Mouse (Mus musculus) kidney, adult 8-10 months (tissue): ENCODE measurements around the gene Ncor2.

Experiments used
- DNase-seq, 2 experiments: peaks; one replicate each; pipeline ENCODE4 v3.0.0; 2022

Gene Ncor2

DNA sequence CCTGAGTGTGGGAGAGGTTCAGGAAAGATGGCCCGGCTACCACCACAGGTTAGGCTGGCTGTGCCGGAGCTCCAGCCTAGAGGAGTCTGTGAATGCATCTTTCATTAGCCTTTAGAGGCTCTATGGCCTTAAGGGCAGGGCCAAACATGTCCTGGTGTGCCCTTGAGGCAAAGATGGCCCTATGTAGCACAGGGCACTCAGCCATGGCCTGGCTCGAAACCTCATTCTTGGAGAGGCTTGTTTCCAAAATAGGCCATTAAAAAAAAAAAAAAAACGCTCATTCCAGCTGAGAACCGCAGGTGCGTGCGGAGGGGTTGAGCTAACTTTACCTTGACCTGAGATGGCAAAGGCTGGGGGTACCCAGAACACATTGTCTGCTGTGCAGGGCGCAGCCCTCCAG lies 167.4 kb downstream of the Ncor2 start:
- no peak for DNase-seq

DNA sequence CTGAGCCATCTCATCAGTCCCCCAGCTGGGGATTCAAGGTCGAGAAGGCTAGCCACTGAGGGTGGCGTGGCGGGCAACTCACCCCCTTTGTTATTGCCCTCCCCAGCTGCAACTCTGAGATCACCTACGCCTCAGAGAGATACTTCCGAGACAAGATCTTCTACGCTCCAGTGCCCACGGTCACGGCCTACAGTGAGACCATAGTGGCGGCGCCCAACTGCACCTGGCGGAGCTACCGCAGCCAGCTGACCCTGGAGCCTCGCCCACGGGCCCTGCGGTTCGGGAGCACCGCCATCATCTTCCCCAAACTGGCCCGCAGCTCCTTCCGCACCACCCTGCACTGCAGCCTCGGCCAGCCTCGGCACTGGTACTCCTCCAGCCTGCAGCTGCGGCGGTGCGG lies 167.9 kb downstream of the Ncor2 start:
- DNase-seq, result no peak

DNA sequence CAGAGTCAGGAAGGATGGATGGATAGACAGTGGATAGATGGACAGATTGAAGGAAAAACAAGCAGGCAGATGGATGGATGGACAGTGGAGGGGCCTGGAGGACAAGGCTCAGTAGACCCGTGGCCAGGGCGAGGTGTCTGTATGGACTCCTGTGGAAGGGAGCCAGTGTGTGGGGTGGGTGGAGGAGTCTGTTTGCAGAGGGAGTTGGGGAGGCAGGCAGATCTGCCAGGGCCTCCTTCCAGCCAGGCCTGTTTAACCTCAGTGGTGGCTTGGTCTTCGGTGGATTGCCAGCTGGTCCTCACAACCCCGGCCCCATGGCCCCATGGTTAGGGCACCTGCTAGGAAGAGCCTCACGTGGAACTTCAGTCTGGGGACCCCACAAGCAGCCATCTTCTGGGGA lies 172.1 kb downstream of the Ncor2 start:
- no peak for DNase-seq

DNA sequence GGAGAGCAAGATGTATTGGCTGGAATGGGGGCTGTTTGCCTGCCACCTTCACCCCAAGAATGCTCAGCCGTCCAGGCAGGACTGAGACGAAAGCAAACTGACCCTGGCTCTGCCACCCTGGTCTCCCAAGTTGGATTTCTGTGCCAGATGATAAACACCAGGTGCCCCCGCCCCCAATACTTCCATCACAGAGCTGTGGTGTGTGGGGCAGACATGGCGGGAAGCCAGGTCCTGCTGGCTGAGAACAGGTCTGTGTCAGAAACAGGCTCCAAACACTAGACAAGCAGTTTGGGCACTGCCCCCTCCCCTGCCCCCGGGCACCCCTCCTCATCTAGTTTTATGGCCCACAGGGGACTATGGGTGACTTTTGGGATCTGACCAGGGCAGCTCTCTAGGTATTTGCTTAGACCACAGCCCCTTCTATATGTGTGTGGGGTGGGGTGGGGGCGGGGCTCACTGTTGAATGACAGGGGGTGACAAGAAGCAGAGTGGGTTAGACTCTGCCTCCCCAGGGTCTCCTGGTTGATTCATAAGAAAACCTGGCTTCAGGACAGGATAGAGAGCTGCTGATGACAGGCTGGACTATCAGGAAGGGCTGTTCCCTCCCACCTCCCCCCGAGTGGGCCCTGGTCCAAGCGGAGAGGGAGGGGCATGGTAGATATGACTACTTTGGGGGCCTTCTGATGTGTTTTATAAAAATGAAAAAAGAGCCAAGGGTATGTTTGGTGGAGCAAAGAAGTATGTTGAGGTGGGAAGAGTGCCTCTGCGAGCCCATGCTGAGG lies 173.0 kb downstream of the Ncor2 start:
- DNase-seq, result no peak

DNA sequence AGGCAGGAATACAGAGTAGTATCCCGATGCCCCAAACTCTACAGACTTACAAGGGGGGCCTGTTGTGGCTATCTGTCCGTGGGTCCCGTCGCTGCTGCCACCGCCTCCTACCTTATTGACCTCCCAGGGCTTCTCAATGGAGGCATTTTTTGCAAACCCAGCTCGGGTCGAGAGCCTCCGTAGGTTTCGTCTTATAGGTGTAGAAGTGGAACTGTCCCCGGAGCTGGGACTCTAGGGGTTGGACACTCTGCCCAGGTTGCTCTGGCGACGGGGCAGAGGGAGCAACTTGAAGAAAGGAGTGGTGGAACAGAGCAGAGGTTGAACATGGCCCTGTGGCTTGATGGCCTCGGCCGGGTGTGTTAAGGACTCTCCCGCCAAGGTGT lies 175.2 kb downstream of the Ncor2 start:
- no peak for DNase-seq

DNA sequence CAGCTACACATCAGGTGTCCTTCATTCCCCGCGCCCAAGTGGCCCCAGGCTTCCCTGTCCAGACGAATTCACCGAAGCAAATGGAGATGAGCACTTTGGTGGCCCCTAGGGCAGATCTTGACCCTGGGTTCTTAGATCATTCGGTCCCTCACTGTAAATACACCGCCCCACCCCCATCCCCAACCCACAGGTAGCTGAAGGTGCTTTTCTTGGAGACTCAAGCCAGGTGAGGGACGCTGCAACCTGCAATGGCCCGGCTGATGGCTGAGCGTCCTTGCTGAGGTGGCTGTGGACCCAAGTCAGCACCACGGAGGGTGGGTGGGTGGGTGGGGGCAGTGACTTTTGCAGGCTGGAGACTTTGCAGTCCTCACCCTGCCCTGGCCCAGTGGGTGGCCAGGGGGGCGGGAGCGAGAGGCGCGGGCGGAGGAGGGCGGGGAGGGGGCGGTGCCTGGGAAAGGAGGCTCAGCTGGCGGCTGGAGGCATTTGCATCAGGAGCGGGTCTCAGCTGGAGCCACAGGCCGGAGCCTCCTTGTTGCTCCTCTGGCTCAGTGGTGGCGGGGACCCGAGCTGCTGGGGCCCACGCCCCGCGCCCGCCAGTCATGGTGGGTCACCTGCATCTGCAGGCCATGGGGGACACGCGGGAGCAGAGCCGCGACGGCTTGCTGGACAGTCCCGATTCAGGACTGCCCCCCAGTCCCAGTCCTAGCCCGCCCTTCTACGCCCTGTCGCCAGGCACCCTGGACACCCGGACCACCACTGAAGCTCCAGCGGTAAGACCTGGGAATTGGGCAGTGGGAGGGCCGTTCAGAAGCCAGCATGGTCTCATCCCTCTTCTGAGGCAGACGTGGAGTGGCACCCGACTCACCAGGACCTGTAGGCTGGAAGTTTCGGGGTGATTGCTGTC lies 175.8 kb downstream of the Ncor2 start, which contains the start of gene Rflna:
Gene Rflna (plus strand): TSS at position 253 of the 904 bp plus-strand sequence.
- no peak for DNase-seq

DNA sequence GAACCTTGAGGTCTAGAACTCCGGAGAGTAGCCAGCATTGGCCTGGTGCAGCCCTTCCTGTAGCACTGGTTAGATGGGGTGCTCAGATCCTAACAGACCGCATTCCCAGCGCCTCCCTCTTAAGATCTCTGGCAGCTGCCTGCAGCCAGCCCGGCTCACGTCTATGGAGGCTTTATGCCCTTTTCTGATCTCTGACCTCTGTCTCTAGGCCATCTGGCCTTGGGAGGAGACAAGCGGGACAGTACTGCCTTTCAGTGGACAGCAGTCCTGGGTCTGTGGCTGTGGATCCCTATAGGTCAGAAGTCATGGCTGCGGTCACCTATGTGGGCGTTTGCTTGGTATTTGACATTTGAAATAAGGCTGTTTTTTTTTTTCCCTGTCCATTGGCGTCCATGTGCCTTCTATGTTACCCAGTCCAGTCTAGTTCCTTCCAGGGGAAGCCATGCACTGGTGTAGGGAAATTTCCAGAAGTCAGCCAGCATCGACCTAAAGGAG lies 178.2 kb downstream of the Ncor2 start:
- no peak for DNase-seq

DNA sequence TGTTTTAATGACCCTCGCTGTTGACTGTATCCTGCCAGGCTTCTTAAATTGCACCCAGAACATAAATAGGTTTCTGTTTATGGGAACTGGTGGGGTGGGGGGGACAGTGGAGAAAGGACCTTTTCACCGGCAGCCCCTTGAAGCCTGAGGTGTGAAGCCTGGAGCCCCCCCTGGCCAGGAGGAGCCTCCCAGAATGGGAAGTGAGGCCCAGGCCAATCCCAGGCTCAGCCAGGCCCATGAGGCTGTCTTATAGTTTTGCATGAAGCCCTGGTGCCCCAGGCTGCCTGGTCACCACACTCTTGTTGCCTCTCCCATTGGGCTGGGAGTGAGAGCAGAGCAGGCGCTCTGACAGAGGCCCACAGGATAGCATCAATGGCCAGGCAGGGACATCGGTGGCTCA lies 181.1 kb downstream of the Ncor2 start:
- no peak for DNase-seq

DNA sequence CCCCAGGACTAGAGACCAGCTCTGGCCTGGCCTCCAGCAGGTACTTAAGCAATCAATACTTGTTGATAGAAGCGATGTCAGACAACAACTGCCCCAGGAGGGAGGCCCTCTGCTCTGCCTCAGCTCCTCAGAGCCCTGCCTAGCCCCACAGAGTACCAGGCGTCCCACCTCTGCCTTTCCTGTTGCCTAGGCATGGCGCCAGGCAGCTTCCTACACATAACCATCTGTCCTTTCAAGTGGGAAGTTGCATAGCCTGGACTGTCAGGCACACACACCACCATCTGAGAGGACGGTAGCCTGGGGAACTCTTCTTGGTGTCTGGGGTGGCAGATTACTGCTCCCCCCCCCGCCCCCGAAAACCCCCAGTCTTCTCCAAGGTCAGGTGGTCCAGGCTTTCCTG lies 182.2 kb downstream of the Ncor2 start:
- DNase-seq, result no peak

DNA sequence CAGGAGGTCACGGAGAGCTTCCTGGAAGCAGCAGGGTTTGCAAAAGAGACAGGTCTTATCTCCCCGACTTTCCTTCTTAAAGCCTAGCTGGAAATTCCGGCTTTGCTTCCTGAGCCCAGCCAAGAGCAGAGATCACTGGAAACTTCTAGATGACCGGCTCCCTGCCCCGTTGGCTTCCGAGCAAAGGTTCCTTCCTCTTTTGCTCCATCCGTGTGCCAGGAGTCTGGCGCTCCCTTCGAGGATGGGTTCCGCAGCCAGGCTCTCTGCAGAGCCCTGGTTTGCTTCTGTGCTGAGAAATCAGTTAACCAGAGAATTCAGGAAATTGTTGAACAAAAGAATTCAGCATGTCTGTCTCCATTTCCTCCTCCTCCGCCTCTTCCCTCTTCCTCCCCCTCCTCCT lies 186.1 kb downstream of the Ncor2 start:
- DNase-seq, result peak; percentile 59 to 63

DNA sequence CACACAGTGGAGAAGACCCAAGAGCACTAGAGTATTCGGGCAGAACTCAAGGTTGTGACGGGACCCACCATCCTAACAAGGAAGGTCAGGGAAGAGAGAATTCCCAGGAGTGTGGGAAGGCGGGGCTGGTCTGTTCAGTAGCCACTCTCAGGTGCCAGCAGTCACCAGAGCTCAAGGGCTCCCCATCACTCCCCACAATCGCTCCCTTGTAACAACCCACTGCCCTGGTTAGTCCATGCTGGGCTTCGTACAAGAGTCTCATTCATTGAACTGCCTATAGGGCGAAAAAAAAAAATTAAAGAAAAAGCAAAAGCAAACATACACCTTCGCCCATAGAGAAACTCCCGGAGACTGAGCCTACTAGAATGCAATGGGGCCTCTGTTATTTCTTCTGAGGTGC lies 186.7 kb downstream of the Ncor2 start:
- no peak for DNase-seq

DNA sequence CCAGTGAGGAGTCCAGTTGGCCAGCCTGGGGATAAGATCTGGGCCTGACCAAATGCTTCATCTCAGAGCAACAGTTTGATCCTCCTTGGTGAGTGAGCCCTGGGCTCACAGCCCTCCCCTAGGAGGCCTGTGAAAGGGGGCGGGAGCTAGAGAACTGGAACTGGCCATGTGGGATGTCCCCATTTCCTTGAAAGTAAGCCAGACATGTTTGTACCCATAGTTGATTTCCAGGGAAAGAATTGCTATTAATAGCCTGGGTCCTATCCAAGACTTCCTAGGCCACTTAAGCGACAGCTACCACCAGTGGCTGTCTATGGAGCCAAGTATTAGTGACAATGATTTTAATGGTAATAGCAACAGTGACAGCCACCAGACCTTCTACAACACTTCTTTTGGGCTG lies 189.3 kb downstream of the Ncor2 start:
- DNase-seq, result peak in 1 of 2 experiments; percentile 41

DNA sequence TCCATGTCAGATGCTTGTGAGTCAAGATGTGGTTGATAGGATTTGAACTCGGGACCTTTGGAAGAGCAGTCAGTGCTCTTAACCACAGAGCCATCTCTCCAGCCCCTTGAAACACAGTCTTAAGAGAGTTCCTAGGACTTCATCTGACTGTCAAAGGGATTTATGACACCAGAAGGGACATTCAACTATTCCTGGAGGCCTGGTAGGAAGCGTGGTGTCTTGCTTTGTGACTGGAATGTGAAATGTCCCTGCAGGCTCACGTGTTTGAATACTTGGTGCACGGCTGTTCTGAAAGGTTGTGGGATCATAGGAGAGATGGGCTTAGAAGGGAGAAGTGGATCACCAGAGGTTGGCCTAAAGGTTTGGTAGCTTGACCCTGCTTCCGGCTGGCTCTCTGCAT lies 192.4 kb downstream of the Ncor2 start:
- DNase-seq, result peak in 1 of 2 experiments; percentile 31

DNA sequence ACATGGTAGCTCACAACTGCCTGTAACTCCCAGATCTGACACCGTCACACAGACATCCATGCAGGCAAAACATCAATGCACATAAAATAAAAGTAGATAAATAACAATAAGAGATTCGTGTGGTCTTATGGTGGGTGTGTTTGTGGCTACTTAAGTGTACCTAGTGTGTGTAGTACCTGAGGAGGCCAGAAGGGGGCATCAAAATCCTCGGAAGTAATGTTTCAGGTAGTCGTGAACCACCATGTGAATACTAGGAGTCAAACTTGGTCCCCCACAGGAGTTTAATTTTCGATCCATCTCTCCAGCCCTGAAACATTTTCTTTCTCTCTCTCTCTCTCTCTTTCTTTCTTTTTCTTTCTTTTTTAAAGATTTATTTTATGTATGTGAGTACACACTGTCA lies 192.8 kb downstream of the Ncor2 start:
- no peak for DNase-seq

DNA sequence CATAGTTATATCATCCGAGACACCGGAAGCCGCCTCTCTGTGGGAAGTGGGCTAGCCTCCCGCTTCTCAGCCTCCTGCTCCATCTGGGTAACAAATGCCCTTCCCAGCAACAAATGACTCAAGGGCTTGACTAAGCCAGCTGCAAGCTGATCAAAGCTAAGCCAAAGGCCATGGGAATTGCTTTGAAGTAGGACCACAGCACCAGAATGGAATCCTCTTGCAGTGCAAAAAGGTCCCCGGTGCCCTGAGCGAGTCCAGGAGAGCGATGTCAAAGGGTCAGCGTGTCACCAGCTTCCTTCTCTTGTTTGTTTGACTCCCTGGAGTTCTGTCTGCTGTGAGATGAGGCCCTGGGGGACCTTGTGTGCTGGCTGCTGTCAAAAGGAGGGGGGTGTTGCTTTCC lies 209.2 kb downstream of the Ncor2 start:
- DNase-seq, result peak in 1 of 2 experiments; percentile 28
